Mouse (Mus musculus): ENCODE data around the gene Psmd3. TPM values are rescaled to one million over a fixed set of nuclear protein-coding genes. Genes with fewer than 3 reads are reported as not detected.

The Psmd3 gene
- total RNA-seq, 2 experiments from 2014 or later = 122 to 126 TPM

- no peak for DNase-seq (ENCODE audit: low spot score in 2 of 2)
Observed at GRCm38 (mm10) chr11:98742397-98743291, 60.3 kb downstream of the Psmd3 start.

- peak in 1 of 2 experiments; percentile 62 for DNase-seq (ENCODE audit: low spot score in 2 of 2)
Observed at GRCm38 (mm10) chr11:98743655-98744345, 61.4 kb downstream of the Psmd3 start.

- DNase-seq (ENCODE audit: low spot score in 2 of 2) = no peak
Observed at GRCm38 (mm10) chr11:98744456-98745019, 62.2 kb downstream of the Psmd3 start.

Other genes starting within 250 kb of the Psmd3 start
- 100 to 1,000 TPM in 1 of 2 experiments, 10 to 100 TPM in 1; 87.7 to 102 TPM for gene Mien1, start 243.6 kb upstream of the Psmd3 start, total RNA-seq (2021)
- gene Grb7, start 236.2 kb upstream of the Psmd3 start, total RNA-seq (2021) = 1 to 10 TPM; 1.1 to 1.6 TPM
- under 1 TPM in 1 of 2 experiments, not detected in 1; 0.21 TPM for gene Ikzf3, start 136.5 kb upstream of the Psmd3 start, total RNA-seq (2021)
- gene Zpbp2, start 131.5 kb upstream of the Psmd3 start, total RNA-seq (2021) = under 1 TPM in 1 of 2 experiments, not detected in 1; 0.31 TPM
- gene Ormdl3, start 95.2 kb upstream of the Psmd3 start, total RNA-seq (2021) = 10 to 100 TPM; 49.1 to 57.6 TPM
- not detected for gene Lrrc3c, start 84.3 kb upstream of the Psmd3 start, total RNA-seq (2021)
- gene Gm12355, start 56.9 kb upstream of the Psmd3 start, total RNA-seq (2021) = 10 to 100 TPM; 10.1 to 13.3 TPM
- not detected for gene Gsdma3, start 56.2 kb upstream of the Psmd3 start, total RNA-seq (2021)
- gene Gsdma2, start 35.8 kb upstream of the Psmd3 start, total RNA-seq (2021) = not detected
- not detected for gene Gsdma, start 18.2 kb upstream of the Psmd3 start, total RNA-seq (2021)
- gene Csf3, start 18.7 kb downstream of the Psmd3 start, total RNA-seq (2021) = not detected
- 100 to 1,000 TPM; 109 to 110 TPM for gene Med24, start 46.9 kb downstream of the Psmd3 start, total RNA-seq (2021)
- gene Thra, start 58.1 kb downstream of the Psmd3 start, total RNA-seq (2021) = 1,000 to 10,000 TPM; 1,264 to 1,291 TPM
- gene Nr1d1, start 92.8 kb downstream of the Psmd3 start, total RNA-seq (2021) = 10 to 100 TPM; 53.3 to 65.3 TPM
- 100 to 1,000 TPM; 149 to 161 TPM for gene Msl1, start 113.0 kb downstream of the Psmd3 start, total RNA-seq (2021)
- 10 to 100 TPM; 56.7 to 59.7 TPM for gene Casc3, start 122.4 kb downstream of the Psmd3 start, total RNA-seq (2021)
- gene Rapgefl1, start 154.2 kb downstream of the Psmd3 start, total RNA-seq (2021) = 100 to 1,000 TPM; 159 to 165 TPM
- 10 to 100 TPM; 35.8 to 43.8 TPM for gene Wipf2, start 181.1 kb downstream of the Psmd3 start, total RNA-seq (2021)
- gene Cdc6, start 225.2 kb downstream of the Psmd3 start, total RNA-seq (2021) = under 1 TPM; 0.81 to 0.97 TPM
- gene Rara, start 245.3 kb downstream of the Psmd3 start, total RNA-seq (2021) = 10 to 100 TPM; 20.2 to 20.3 TPM

All from layer of hippocampus, postnatal 14 days (tissue).